Mouse (Mus musculus) kidney, embryonic 15.5 days (tissue): ENCODE results near the gene Cep70. TPM values are rescaled to one million over a fixed set of nuclear protein-coding genes. Genes with fewer than 3 reads are reported as not detected.
A peak's percentile ranks its signal among the peaks of the same experiment; 100 is the strongest.

Experiments used
- ATAC-seq: fragments of 200-750 bp; cut with Nextera tagmentation; replicated peaks from 2 replicates; pipeline ENCODE4 v1.8.0; 2017; ENCODE audit warnings: moderate TSS enrichment; ENCODE audit not compliant: low FRiP score
- H3K27ac ChIP-seq: fragments of 300-500 bp; sonication (generic); 2 replicates; pipeline ENCODE4 v1.5.1; 2015; ENCODE audit warnings: mild to moderate bottlenecking, inconsistent platforms
- H3K27me3 ChIP-seq: fragments of 300-500 bp; sonication (generic); 2 replicates; pipeline ENCODE4 v1.6.1; 2015; ENCODE audit warnings: inconsistent platforms
- H3K36me3 ChIP-seq: fragments of 300-500 bp; sonication (generic); 2 replicates; pipeline ENCODE4 v1.6.1; 2015; ENCODE audit warnings: inconsistent platforms
- H3K4me1 ChIP-seq: fragments of 300-500 bp; sonication (generic); 2 replicates; pipeline ENCODE4 v1.6.1; 2015; ENCODE audit warnings: inconsistent platforms
- H3K4me2 ChIP-seq: fragments of 300-500 bp; sonication (generic); 2 replicates; pipeline ENCODE4 v1.6.1; 2015; ENCODE audit warnings: moderate library complexity, mild to moderate bottlenecking, inconsistent platforms
- H3K4me3 ChIP-seq: fragments of 300-500 bp; sonication (generic); replicated peaks from 2 replicates; pipeline ENCODE4 v1.5.1; 2015; ENCODE audit warnings: mild to moderate bottlenecking, inconsistent platforms
- H3K9ac ChIP-seq: fragments of 300-500 bp; sonication (generic); 2 replicates; pipeline ENCODE4 v1.6.1; 2015; ENCODE audit warnings: mild to moderate bottlenecking, inconsistent platforms
- H3K9me3 ChIP-seq: fragments of 300-500 bp; sonication (generic); replicated peaks from 2 replicates; pipeline ENCODE4 v1.6.1; 2016; ENCODE audit warnings: inconsistent platforms
- WGBS: fragments of 180-500 bp; shearing (Covaris S2); methylation state at CpG from one replicate; pipeline ENCODE4 v1.1.7; 2015; ENCODE audit warnings: mixed read lengths; 5-methylcytosine and 5-hydroxymethylcytosine counted together
- polyA plus RNA-seq: library from polyadenylated mRNA; unstranded; fragments of >200 nt; fragmentation: Nextera tagmentation; extraction: Ambion mirVana; gene quantifications from 2 replicates; pipeline ENCODE4 v1.2.1, GENCODE M21; 2015

Cep70 gene
- polyA plus RNA-seq, 1 experiment from 2014 or later: 25.8 TPM

DNA sequence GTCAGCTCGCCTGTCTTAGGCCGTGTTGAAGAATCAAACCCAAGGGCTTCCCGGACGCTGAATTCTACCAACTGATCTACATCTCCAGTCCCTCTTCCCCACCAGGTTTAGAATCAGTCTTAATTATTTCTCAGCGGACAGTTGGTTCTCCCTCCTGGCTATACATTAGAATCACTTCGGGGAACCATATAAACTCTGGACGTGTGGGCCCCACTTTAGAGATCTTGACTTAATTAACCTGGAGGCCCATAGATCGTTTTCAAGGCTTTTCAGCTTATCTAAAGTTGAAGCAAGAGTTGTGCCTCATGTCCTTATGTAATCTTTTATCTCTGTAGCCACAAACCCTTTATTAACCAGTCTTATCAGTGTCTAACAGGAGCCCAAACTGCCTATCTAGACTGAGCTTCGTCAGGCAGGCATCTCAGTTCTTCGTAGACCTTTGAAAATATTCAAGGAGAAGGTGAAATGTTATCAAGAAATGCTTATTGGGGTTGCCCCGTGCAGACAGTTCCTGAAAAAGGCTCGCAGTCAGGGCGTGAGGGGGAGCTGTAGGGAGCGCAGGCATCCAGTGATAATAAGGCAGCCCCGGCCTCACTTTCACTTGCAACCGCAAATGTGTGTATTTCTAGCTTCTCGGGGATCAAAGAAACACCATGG lies 506 bp upstream of the Cep70 start:
- Histone ChIP-seq H3K4me2 (peak overlapping the region; percentile 68), H3K9me3 (no peaks in the 10 kb centered on the region), H3K4me3 (peak overlapping the region; percentile 88), H3K36me3 (0 out of 2 replicates have a peak, but pooled peaks cover 8% of the 10 kb centered on the region), H3K9ac (peak overlapping the region; percentile 40), H3K27ac (no peak overlapping the region), H3K4me1 (peaks cover 13% of the 10 kb centered on the region), H3K27me3 (no peaks in the 10 kb centered on the region)
- WGBS: 10% methylated on average over 17 of the region's 17 CpGs
- peak; percentile 78; the same call in 1 of the 2 replicates for ATAC-seq

DNA sequence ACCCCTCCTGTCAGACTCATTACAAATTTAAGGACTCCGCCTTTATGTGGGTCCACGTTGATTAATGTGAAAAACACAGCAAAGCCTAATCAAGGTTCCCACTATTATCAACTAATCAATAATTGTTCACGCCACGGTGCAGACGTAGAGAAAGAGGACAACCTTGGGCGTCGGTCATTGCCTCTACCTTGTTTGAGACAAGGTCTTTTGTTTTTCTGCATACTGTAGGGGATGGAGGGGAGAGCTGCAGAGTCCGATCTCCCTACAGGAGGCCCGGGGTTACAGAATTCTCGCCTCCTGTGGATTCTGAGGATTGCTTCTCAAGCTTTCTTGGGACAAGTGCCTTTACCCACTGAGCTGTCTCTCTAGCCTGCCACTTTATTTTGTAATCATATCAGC lies 727 bp downstream of the Cep70 start:
- Histone ChIP-seq H3K36me3 (0 out of 2 replicates have a peak, but pooled peaks cover 8% of the 10 kb centered on the region), H3K27me3 (no peaks in the 10 kb centered on the region), H3K4me3 (peak overlapping the region; percentile 88), H3K9me3 (no peaks in the 10 kb centered on the region), H3K27ac (peak overlapping the region; percentile 80), H3K4me2 (peak overlapping the region; percentile 68), H3K9ac (peak overlapping the region; percentile 81), H3K4me1 (peaks cover 13% of the 10 kb centered on the region)
- WGBS: 3% methylated on average over 10 of the region's 10 CpGs
- ATAC-seq: no peak

DNA sequence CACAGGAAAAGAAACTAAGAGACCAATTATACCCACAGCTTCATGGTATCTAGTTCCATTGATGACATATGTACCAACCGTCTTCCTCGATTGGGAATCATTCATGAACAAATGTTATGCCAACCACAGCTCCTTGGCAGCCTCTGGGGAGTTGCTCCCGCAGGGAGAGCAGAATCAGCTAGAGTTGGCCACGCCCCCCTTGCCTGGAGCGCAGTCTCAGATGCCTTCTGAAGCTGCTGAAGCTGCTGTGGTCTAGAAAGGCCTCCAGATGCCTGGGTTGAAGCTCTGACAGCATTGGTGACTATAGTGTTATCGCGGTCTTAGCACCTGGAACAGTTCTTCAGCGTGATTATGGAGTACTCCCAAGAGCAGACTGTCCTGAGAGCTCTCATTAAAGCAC lies 5.1 kb downstream of the Cep70 start:
- H3K9ac ChIP-seq: no peak overlapping the region
- no peak for ATAC-seq
- H3K27me3 ChIP-seq: no peaks in the 10 kb centered on the region
- H3K36me3 ChIP-seq: 0 out of 2 replicates have a peak, but pooled peaks cover 17% of the 10 kb centered on the region
- no peak overlapping the region for H3K4me2 ChIP-seq
- no peaks in the 10 kb centered on the region for H3K9me3 ChIP-seq
- H3K4me1 ChIP-seq: peaks cover 5% of the 10 kb centered on the region; the same call in 1 of the 2 replicates
- WGBS: 63% methylated on average over 8 of the region's 8 CpGs
- no peak overlapping the region for H3K27ac ChIP-seq
- no peak overlapping the region for H3K4me3 ChIP-seq

DNA sequence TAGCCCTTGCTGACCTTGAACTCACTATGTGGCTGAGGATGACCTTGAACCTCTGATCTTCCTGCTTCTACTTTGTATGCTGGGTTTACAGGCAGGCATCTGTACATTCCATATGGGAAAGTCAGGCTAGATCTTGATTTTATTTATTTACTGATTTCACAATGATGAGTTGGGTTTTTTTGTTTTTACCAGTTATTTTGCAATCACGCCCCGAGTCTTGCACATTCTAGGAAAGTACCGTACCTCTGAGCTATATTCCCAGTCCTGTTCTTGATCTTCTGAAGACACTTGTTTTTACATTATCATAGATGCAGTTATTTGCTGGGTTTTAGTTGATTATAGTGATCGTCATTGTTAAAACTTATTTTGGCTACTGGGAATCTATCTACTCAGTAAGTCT lies 5.7 kb downstream of the Cep70 start:
- no peak for ATAC-seq
- H3K27ac ChIP-seq: no peak overlapping the region
- WGBS: 96% methylated on average over 4 of the region's 4 CpGs
- H3K4me2 ChIP-seq: no peak overlapping the region
- H3K4me1 ChIP-seq: peaks cover 3% of the 10 kb centered on the region; the same call in 1 of the 2 replicates
- H3K36me3 ChIP-seq: peaks cover 20% of the 10 kb centered on the region
- no peak overlapping the region for H3K4me3 ChIP-seq
- H3K9me3 ChIP-seq: no peaks in the 10 kb centered on the region
- H3K9ac ChIP-seq: no peak overlapping the region
- H3K27me3 ChIP-seq: no peaks in the 10 kb centered on the region

DNA sequence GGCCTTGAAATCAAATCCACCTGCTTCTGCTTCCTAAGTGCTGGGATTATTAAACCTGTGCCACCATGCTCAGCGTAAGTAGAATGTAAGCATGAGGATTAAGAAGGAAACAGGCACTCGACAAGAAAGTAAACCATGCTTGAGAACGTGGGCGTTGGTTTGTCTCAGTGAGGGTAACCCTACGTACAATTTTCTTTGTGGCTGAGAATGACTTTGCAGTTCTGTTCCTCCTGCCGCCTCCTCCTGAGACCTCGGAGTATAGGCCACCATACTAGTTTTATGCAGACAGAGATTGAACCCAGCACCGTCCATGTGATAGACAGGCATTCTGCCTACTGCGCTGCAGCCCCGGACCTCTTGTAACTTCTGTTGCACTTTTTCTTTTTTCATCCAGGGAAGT lies 10.7 kb downstream of the Cep70 start:
- no peaks in the 10 kb centered on the region for H3K4me1 ChIP-seq
- no peak overlapping the region for H3K4me2 ChIP-seq
- no peak overlapping the region for H3K4me3 ChIP-seq
- WGBS: 91% methylated on average over 10 of the region's 10 CpGs
- no peaks in the 10 kb centered on the region for H3K27me3 ChIP-seq
- H3K27ac ChIP-seq: no peak overlapping the region
- H3K9ac ChIP-seq: no peak overlapping the region
- no peaks in the 10 kb centered on the region for H3K9me3 ChIP-seq
- peaks cover 49% of the 10 kb centered on the region for H3K36me3 ChIP-seq
- ATAC-seq: no peak

DNA sequence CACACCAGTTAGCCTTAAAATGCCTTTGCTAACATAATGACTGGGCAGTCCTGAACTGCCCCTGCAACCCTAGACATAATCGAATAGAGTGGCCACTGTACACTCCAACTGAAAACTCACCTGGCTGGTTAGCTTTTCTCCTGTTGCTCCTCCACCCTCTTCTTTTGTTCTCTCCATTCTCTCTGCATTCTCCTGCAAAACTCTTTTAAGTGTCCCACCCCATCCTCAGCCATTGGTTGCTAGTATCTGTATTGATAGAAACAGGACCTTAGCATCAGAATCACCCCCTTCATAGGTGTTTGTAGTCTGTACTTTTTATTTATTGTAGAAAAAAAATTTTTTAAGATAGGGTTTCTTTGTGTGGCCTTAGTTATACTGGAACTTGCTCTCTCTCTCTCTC lies 13.0 kb downstream of the Cep70 start:
- H3K4me3 ChIP-seq: no peak overlapping the region
- no peak overlapping the region for H3K27ac ChIP-seq
- no peaks in the 10 kb centered on the region for H3K9me3 ChIP-seq
- 100% methylated on average over 1 of the region's 1 CpGs for WGBS
- no peaks in the 10 kb centered on the region for H3K27me3 ChIP-seq
- H3K36me3 ChIP-seq: peaks cover 43% of the 10 kb centered on the region
- ATAC-seq: no peak
- H3K9ac ChIP-seq: no peak overlapping the region
- no peak overlapping the region for H3K4me2 ChIP-seq
- H3K4me1 ChIP-seq: 0 out of 2 replicates have a peak, but pooled peaks cover under 1% of the 10 kb centered on the region

DNA sequence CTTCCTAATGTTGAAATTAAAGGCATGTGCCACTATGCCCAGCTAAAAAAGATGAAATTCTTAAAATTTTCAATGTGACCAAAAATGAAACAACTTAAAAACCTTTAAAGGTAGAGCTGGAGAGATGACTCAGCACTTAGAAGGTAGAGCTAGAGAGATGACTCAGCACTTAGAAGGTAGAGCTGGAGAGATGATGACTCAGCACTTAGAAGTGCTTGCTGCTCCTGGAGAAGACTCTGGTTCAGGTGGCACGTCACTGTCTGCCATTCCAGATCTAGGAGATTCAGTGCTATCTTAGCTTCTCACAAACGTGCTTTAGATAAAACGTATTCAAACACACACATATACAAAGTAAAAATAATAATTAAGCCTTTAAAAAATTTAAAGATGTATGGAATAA lies 13.7 kb downstream of the Cep70 start:
- H3K4me2 ChIP-seq: no peak overlapping the region
- H3K4me1 ChIP-seq: 0 out of 2 replicates have a peak, but pooled peaks cover 2% of the 10 kb centered on the region
- no peak for ATAC-seq
- WGBS: 87% methylated on average over 3 of the region's 3 CpGs
- no peaks in the 10 kb centered on the region for H3K27me3 ChIP-seq
- H3K27ac ChIP-seq: no peak overlapping the region
- no peak overlapping the region for H3K4me3 ChIP-seq
- H3K9ac ChIP-seq: no peak overlapping the region
- peaks cover 43% of the 10 kb centered on the region for H3K36me3 ChIP-seq
- H3K9me3 ChIP-seq: no peaks in the 10 kb centered on the region

DNA sequence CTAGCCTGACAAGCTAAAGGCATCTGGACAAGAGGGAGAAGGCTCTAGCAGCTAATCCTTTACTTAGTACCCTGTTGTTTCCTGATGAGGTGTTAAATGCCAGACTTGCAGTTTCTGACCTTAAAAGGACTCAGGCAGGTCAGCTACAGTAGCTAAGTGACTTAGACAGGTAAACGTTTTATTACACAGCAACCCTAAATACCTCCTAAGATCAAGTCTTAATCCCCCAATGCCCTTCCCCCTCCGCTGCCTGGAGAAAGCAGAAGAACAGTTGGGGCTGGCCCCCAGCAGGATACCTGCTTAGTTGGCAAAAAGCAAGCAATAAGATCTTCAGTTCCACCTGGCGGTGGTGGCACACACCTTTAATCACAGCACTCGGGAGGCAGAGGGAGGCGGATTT lies 15.7 kb downstream of the Cep70 start:
- Histone ChIP-seq H3K36me3 (peaks cover 51% of the 10 kb centered on the region), H3K4me1 (0 out of 2 replicates have a peak, but pooled peaks cover 2% of the 10 kb centered on the region), H3K27me3 (no peaks in the 10 kb centered on the region), H3K4me3 (no peak overlapping the region), H3K9me3 (no peaks in the 10 kb centered on the region), H3K4me2 (no peak overlapping the region), H3K27ac (no peak overlapping the region), H3K9ac (no peak overlapping the region)
- ATAC-seq: no peak
- WGBS: 60% methylated on average over 5 of the region's 5 CpGs

DNA sequence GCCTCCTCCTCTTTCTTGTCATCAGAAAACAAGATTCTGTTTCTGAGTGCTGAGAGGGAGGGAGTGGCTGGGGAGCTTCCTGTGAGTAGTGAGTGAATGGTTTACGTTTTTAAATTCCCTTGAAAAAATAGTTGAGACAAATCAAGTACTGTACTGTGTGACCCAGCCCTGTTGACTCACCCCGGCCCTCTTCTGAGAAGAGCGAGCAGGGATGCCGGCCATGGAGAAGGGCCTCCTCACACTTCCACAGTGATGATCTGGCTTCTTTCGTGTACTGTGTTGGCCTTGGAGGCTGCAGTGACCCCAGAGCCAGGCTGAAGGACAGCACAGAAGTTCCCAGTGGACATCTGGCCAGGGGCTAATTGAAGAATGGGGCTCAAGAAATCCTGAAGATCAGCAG lies 61.1 kb downstream of the Cep70 start:
- Histone ChIP-seq H3K4me1 (no peaks in the 10 kb centered on the region), H3K36me3 (peaks cover 11% of the 10 kb centered on the region; the same call in 1 of the 2 replicates), H3K9ac (no peak overlapping the region), H3K9me3 (no peaks in the 10 kb centered on the region), H3K27me3 (no peaks in the 10 kb centered on the region), H3K4me3 (no peak overlapping the region), H3K27ac (no peak overlapping the region), H3K4me2 (no peak overlapping the region)
- WGBS: 79% methylated on average over 5 of the region's 5 CpGs
- ATAC-seq: no peak

DNA sequence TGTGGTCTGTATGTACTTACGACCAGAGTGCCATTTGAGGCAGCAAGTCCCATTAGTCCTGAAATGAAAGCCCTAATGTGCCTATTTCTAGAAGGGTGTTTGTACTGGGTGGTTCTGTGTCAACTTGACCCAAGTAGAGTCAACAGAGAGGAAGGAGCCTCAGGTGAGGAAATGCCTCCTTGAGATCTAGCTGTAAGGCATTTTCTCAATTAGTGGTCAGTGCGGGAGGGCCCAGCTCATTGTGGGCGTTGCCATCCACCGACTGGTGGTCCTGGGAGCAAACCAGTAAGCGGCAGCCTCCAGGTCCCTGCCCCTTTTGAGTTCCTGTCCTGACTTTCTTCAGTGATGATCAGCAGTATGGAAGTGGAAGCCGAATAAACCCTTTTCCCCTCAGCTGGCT lies 63.1 kb downstream of the Cep70 start:
- no peaks in the 10 kb centered on the region for H3K4me1 ChIP-seq
- no peaks in the 10 kb centered on the region for H3K9me3 ChIP-seq
- H3K36me3 ChIP-seq: peaks cover 16% of the 10 kb centered on the region; the same call in 1 of the 2 replicates
- H3K27me3 ChIP-seq: no peaks in the 10 kb centered on the region
- no peak overlapping the region for H3K9ac ChIP-seq
- H3K4me2 ChIP-seq: no peak overlapping the region
- H3K27ac ChIP-seq: no peak overlapping the region
- H3K4me3 ChIP-seq: no peak overlapping the region
- 86% methylated on average over 6 of the region's 6 CpGs for WGBS
- no peak for ATAC-seq

DNA sequence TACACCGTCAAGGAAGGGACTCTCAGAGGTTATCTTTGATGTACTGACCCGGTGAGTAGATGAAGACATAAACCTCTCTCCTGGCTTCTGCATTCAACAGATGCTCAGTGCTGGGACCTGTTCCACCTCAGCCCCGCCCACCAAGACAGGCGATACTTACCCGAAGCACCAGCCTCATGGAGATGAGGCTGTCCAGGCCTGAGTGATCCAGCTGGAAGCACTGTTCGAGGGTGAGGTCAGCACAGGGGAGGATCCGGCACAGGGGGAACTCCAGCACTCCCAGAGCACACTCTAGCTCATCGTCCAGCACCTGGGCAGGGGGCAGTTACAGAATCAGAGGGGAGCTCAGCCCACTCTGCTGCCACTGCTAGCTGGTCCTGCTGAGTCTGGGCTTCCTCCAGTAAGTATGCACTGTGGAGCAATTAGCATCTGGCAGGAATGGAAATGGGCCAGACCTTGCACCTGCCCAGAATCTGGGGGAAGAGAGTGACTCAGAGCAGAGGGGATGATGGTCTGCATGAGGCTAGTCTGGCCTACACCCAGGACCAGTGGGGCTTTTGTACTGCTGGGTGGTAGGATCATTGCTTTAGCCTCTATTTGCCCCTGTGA lies 76.3 kb downstream of the Cep70 start:
- ATAC-seq: peak; percentile 57; the same call in 1 of the 2 replicates
- whole genome bisulfite sequencing: 49% methylated on average over 8 of the region's 8 CpGs
- no peaks in the 10 kb centered on the region for H3K36me3 ChIP-seq

DNA sequence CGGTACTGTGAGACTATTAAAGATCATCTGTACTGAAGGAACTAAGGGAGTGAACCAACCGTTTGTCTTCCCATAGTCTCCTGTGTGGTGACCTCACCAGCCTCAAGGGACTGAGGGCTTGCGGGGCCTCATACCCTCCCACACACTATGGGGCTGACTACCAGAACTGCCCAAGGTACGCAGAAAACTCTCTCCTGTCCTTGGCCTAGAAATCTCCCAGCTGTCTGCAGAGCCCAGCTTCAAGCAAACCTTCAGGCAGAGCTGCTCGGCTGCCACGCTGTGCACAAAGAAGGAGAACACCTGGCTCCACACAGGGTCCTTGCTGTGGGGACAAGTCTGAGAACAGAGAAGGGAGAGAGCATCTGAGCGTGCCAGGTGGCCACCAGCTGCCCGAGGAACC lies 76.8 kb downstream of the Cep70 start:
- peak; percentile 41; the same call in 1 of the 2 replicates for ATAC-seq
- H3K4me2 ChIP-seq: no peak overlapping the region
- 36% methylated on average over 8 of the region's 8 CpGs for WGBS

More for the DNA sequence above, 76.3 kb downstream of the Cep70 start:
- Histone ChIP-seq H3K9me3 (no peaks in the 10 kb centered on the region), H3K27ac (no peak overlapping the region), H3K4me3 (no peak overlapping the region), H3K27me3 (no peaks in the 10 kb centered on the region), H3K4me1 (peaks cover 10% of the 10 kb centered on the region; the same call in 1 of the 2 replicates), H3K4me2 (no peak overlapping the region), H3K9ac (no peak overlapping the region)

More for the DNA sequence above, 76.8 kb downstream of the Cep70 start:
- no peaks in the 10 kb centered on the region for H3K27me3 ChIP-seq
- no peak overlapping the region for H3K4me3 ChIP-seq
- H3K4me1 ChIP-seq: peaks cover 10% of the 10 kb centered on the region; the same call in 1 of the 2 replicates
- H3K36me3 ChIP-seq: no peaks in the 10 kb centered on the region
- H3K9ac ChIP-seq: no peak overlapping the region
- no peak overlapping the region for H3K27ac ChIP-seq
- H3K9me3 ChIP-seq: no peaks in the 10 kb centered on the region
